Mouse (Mus musculus): Measurements from ENCODE around the gene Cldn15. TPM values are rescaled to one million over a fixed set of nuclear protein-coding genes. Genes with fewer than 3 reads are reported as not detected.

Cldn15 gene
- polyA plus RNA-seq, 1 experiment from 2014 or later: not detected

- Histone ChIP-seq H3K9ac (ENCODE audit: low read length) (no peak overlapping the region), H3K9me3 (ENCODE audit: control insufficient read depth, low read length) (no peaks in the 10 kb centered on the region), H3K4me2 (ENCODE audit: low read depth, low read length, severe bottlenecking) (no peak overlapping the region), H3K27ac (ENCODE audit: low read depth, low read length) (no peak overlapping the region), H3K4me1 (replicated peaks; ENCODE audit: control insufficient read depth, insufficient read depth, low read length) (no peaks in the 10 kb centered on the region), H3K36me3 (ENCODE audit: control insufficient read depth, insufficient read depth, low read length) (no peaks in the 10 kb centered on the region; the same call in 1 of the 2 replicates), H3K27me3 (ENCODE audit: control insufficient read depth, insufficient read depth, low read length) (no peaks in the 10 kb centered on the region), H3K4me3 (ENCODE audit: low read depth, low read length) (no peak overlapping the region)
- WGBS: 73% methylated on average over 4 of the region's 5 CpGs
- DNase-seq (ENCODE audit: low spot score): no peak
- no peak for ATAC-seq (replicated peaks; ENCODE audit: low FRiP score)
Measured at GRCm38 (mm10) chr5:136999449-136999848, 33.0 kb downstream of the Cldn15 start.

DNA sequence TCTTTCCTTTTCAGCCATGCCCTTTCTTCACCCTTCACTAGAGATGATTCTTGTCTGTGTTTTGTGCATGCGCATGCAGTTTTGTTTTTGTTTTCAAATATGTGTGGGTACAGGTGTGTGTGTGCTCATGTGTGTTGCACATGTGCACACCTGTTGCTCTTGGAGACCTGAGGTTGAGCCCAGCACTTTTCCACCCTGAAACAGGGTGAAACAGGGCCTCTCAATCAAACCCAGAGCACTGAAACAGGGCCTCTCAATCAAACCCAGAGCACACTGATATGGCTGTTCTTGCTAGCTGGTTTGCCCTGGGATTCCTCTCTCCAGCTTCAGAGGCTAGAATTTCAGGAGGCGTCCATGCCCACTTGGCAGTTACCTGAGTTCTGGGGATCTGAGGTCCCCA lies 34.2 kb downstream of the Cldn15 start:
- H3K4me1 ChIP-seq (replicated peaks; ENCODE audit: control insufficient read depth, insufficient read depth, low read length): no peaks in the 10 kb centered on the region
- no peaks in the 10 kb centered on the region for H3K9me3 ChIP-seq (ENCODE audit: control insufficient read depth, low read length)
- H3K9ac ChIP-seq (ENCODE audit: low read length): no peak overlapping the region
- H3K27ac ChIP-seq (ENCODE audit: low read depth, low read length): no peak overlapping the region
- ATAC-seq (replicated peaks; ENCODE audit: low FRiP score): no peak
- no peak for DNase-seq (ENCODE audit: low spot score)
- H3K27me3 ChIP-seq (ENCODE audit: control insufficient read depth, insufficient read depth, low read length): no peaks in the 10 kb centered on the region
- H3K4me3 ChIP-seq (ENCODE audit: low read depth, low read length): no peak overlapping the region
- no peak overlapping the region for H3K4me2 ChIP-seq (ENCODE audit: low read depth, low read length, severe bottlenecking)
- WGBS: 81% methylated on average over 2 of the region's 2 CpGs
- no peaks in the 10 kb centered on the region; the same call in 1 of the 2 replicates for H3K36me3 ChIP-seq (ENCODE audit: control insufficient read depth, insufficient read depth, low read length)

GRCm38 (mm10) chr5:137007276-137007675 lies 40.9 kb downstream of the Cldn15 start:
- no peaks in the 10 kb centered on the region for H3K36me3 ChIP-seq (ENCODE audit: control insufficient read depth, insufficient read depth, low read length)
- H3K4me2 ChIP-seq (ENCODE audit: low read depth, low read length, severe bottlenecking): no peak overlapping the region
- no peak for DNase-seq (ENCODE audit: low spot score)
- no peaks in the 10 kb centered on the region for H3K4me1 ChIP-seq (replicated peaks; ENCODE audit: control insufficient read depth, insufficient read depth, low read length)
- H3K4me3 ChIP-seq (ENCODE audit: low read depth, low read length): no peak overlapping the region
- no peak for ATAC-seq (replicated peaks; ENCODE audit: low FRiP score)
- H3K27me3 ChIP-seq (ENCODE audit: control insufficient read depth, insufficient read depth, low read length): no peaks in the 10 kb centered on the region
- no peak overlapping the region for H3K27ac ChIP-seq (ENCODE audit: low read depth, low read length)
- no peak overlapping the region for H3K9ac ChIP-seq (ENCODE audit: low read length)
- 66% methylated on average over 8 of the region's 8 CpGs for WGBS
- no peaks in the 10 kb centered on the region for H3K9me3 ChIP-seq (ENCODE audit: control insufficient read depth, low read length)

DNA sequence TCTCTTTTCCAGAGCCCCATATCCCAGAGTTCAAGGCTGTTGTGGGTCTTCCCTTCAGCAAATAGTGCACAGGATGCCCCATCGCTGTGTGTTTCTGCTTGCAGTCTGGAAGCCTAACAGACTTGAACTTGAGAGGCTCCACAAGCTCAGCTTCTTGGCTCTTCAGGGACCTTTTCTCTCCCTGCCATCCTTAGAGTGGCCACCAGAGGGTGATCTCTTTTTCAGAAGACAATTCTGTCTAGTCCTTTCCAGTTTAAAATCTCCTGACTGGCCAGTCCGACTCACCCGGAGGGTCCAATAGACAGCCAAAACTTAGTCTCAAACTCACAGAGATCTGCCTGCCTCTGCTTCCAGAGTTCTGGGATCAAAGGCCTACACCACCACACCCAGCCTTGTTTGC lies 43.6 kb downstream of the Cldn15 start:
- H3K36me3 ChIP-seq (ENCODE audit: control insufficient read depth, insufficient read depth, low read length): no peaks in the 10 kb centered on the region
- no peak overlapping the region for H3K9ac ChIP-seq (ENCODE audit: low read length)
- no peaks in the 10 kb centered on the region for H3K9me3 ChIP-seq (ENCODE audit: control insufficient read depth, low read length)
- no peaks in the 10 kb centered on the region for H3K27me3 ChIP-seq (ENCODE audit: control insufficient read depth, insufficient read depth, low read length)
- no peak overlapping the region for H3K4me2 ChIP-seq (ENCODE audit: low read depth, low read length, severe bottlenecking)
- peak; percentile 73 for DNase-seq (ENCODE audit: low spot score)
- ATAC-seq (replicated peaks; ENCODE audit: low FRiP score): no peak
- no peaks in the 10 kb centered on the region for H3K4me1 ChIP-seq (replicated peaks; ENCODE audit: control insufficient read depth, insufficient read depth, low read length)
- 38% methylated on average over 3 of the region's 3 CpGs for WGBS
- no peak overlapping the region for H3K27ac ChIP-seq (ENCODE audit: low read depth, low read length)
- H3K4me3 ChIP-seq (ENCODE audit: low read depth, low read length): no peak overlapping the region

GRCm38 (mm10) chr5:137012401-137012950 lies 46.1 kb downstream of the Cldn15 start:
- Histone ChIP-seq H3K4me2 (ENCODE audit: low read depth, low read length, severe bottlenecking) (no peak overlapping the region), H3K36me3 (ENCODE audit: control insufficient read depth, insufficient read depth, low read length) (no peaks in the 10 kb centered on the region), H3K27ac (ENCODE audit: low read depth, low read length) (no peak overlapping the region), H3K9ac (ENCODE audit: low read length) (no peak overlapping the region), H3K9me3 (ENCODE audit: control insufficient read depth, low read length) (no peaks in the 10 kb centered on the region), H3K27me3 (ENCODE audit: control insufficient read depth, insufficient read depth, low read length) (no peaks in the 10 kb centered on the region), H3K4me1 (replicated peaks; ENCODE audit: control insufficient read depth, insufficient read depth, low read length) (no peaks in the 10 kb centered on the region), H3K4me3 (ENCODE audit: low read depth, low read length) (no peak overlapping the region)
- WGBS: 83% methylated on average over 15 of the region's 15 CpGs
- DNase-seq (ENCODE audit: low spot score) (no peak), ATAC-seq (replicated peaks; ENCODE audit: low FRiP score) (no peak)

DNA sequence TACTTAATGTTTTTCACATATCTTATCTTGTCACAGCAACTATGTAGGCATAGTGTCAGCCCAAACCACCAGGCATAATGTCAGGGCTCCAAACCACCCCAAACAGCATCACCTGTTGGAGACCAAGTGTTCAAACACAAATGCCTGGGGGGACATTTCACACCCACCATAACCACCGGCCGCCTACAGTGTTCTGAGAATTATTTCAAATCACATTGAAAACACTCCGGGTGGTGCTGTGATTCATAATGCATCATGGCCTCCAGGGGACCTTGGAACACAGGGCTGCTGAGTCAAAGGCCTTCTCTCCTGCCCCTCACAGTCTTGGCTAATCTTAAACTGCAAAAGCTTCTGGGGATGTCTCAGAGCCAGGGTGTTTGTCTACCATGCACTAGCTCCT lies 49.5 kb downstream of the Cldn15 start:
- Histone ChIP-seq H3K27me3 (ENCODE audit: control insufficient read depth, insufficient read depth, low read length) (no peaks in the 10 kb centered on the region), H3K4me1 (replicated peaks; ENCODE audit: control insufficient read depth, insufficient read depth, low read length) (no peaks in the 10 kb centered on the region), H3K9me3 (ENCODE audit: control insufficient read depth, low read length) (no peaks in the 10 kb centered on the region), H3K9ac (ENCODE audit: low read length) (no peak overlapping the region), H3K36me3 (ENCODE audit: control insufficient read depth, insufficient read depth, low read length) (no peaks in the 10 kb centered on the region), H3K27ac (ENCODE audit: low read depth, low read length) (no peak overlapping the region), H3K4me3 (ENCODE audit: low read depth, low read length) (no peak overlapping the region), H3K4me2 (ENCODE audit: low read depth, low read length, severe bottlenecking) (no peak overlapping the region)
- no peak for DNase-seq (ENCODE audit: low spot score)
- WGBS: 81% methylated on average over 3 of the region's 3 CpGs
- ATAC-seq (replicated peaks; ENCODE audit: low FRiP score): no peak

GRCm38 (mm10) chr5:137024318-137024717 lies 57.9 kb downstream of the Cldn15 start:
- Histone ChIP-seq H3K4me1 (replicated peaks; ENCODE audit: control insufficient read depth, insufficient read depth, low read length) (0 out of 2 replicates have a peak, but pooled peaks cover 1% of the 10 kb centered on the region), H3K27ac (ENCODE audit: low read depth, low read length) (no peak overlapping the region), H3K36me3 (ENCODE audit: control insufficient read depth, insufficient read depth, low read length) (no peaks in the 10 kb centered on the region), H3K4me2 (ENCODE audit: low read depth, low read length, severe bottlenecking) (no peak overlapping the region), H3K9ac (ENCODE audit: low read length) (no peak overlapping the region), H3K27me3 (ENCODE audit: control insufficient read depth, insufficient read depth, low read length) (peaks cover 38% of the 10 kb centered on the region), H3K9me3 (ENCODE audit: control insufficient read depth, low read length) (no peaks in the 10 kb centered on the region), H3K4me3 (ENCODE audit: low read depth, low read length) (no peak overlapping the region)
- WGBS: 40% methylated on average over 3 of the region's 3 CpGs
- ATAC-seq (replicated peaks; ENCODE audit: low FRiP score) (no peak), DNase-seq (ENCODE audit: low spot score) (no peak)

DNA sequence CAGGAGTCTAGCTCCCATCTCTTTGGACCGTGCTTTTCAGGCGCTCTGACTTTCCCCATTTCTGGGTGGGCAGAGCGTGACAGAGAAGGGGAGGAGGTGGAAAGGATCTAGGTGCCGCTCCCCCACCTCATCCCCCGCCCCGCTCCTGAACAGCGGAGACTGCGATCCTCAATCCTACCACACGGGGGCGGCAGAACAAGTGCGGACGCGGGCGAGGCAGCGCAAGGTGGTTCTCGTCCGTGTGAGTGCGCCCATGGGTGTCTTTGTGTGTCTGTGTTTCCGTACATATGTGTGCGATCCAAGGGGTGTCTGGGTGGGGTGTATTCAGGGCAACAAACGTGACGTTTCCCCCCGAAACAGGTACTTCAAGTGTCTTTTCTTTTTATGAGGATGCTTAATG lies 58.7 kb downstream of the Cldn15 start:
- Histone ChIP-seq H3K9me3 (ENCODE audit: control insufficient read depth, low read length) (no peaks in the 10 kb centered on the region), H3K9ac (ENCODE audit: low read length) (no peak overlapping the region), H3K4me2 (ENCODE audit: low read depth, low read length, severe bottlenecking) (peak overlapping the region; percentile 35; the same call in 1 of the 2 replicates), H3K27me3 (ENCODE audit: control insufficient read depth, insufficient read depth, low read length) (peaks cover 42% of the 10 kb centered on the region), H3K27ac (ENCODE audit: low read depth, low read length) (no peak overlapping the region), H3K4me3 (ENCODE audit: low read depth, low read length) (no peak overlapping the region), H3K4me1 (replicated peaks; ENCODE audit: control insufficient read depth, insufficient read depth, low read length) (0 out of 2 replicates have a peak, but pooled peaks cover 4% of the 10 kb centered on the region), H3K36me3 (ENCODE audit: control insufficient read depth, insufficient read depth, low read length) (no peaks in the 10 kb centered on the region)
- DNase-seq (ENCODE audit: low spot score) (peak; percentile 90), ATAC-seq (replicated peaks; ENCODE audit: low FRiP score) (0 out of 2 replicates have a peak, but pooled peaks have one; percentile 28)
- WGBS: 0% methylated on average over 23 of the region's 23 CpGs

All from forebrain, embryonic 11.5 days (tissue).